Mouse (Mus musculus) adrenal gland, postnatal 14 days (tissue): Measurements from ENCODE around the gene Sst. TPM values are rescaled to one million over a fixed set of nuclear protein-coding genes. Genes with fewer than 3 reads are reported as not detected.
"Not testable (repeated sequence)": the region's sequence is repeated elsewhere in the genome, so short reads cannot be mapped to it uniquely, and the experiment has no call there.

ENCODE experiments used
- DNase-seq: peaks from one replicate; pipeline ENCODE4 v3.0.0; 2021; ENCODE audit warnings: mixed read lengths
- long read RNA-seq, 2 experiments: library from polyadenylated mRNA; stranded (forward); transcript quantifications; one replicate each; pipeline ENCODE4 v2.0.0; 2021
- total RNA-seq: library from RNA; stranded (reverse); gene quantifications from 2 replicates; pipeline ENCODE4 v1.2.3, GENCODE M21; 2021

Gene Sst
- not detected in 2 replicates for total RNA-seq
- long read RNA-seq, experiment 1: 0 reads
- long read RNA-seq, experiment 2: 0 reads

DNA sequence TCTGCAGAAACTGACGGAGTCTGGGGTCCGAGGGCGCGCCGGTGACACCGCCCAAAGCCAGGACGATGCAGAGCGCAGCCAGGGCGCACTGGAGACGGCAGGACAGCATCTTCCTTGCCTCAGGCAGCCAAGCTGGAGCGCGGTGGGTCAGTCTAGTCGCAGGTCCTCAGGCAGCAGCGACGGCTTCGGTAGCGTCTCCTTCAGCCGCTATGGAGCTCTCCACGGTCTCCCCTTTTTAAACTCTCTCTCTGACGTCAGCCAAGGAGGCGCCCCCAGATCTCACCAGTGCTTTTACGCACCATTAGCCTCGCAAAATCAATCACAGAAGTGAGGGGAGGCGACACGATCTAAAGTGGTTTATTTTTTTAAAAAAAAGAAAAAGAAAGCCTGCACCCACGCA lies at the start of gene Sst:
TSS of gene Sst (minus strand) at position 323 of the 400 bp plus-strand sequence.
- no peak for DNase-seq

DNA sequence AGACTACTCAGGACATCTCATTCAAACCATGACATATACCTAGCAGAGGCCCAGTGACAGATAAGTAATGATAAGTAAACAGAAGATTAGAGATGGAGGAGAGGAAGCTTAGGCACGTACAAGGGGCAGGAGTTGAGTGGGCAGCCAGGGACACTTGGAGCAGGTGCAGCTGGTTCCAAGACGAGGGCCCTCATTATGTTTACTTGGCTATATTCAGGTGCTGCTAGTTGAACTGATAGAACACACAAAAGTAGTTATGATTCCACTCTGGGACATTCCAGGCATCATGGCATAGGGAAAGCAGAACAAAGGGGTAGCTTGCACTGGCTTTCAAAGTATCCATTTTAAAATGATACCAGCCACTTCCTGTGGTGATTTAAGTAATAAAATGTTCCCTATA lies 43.6 kb upstream of the Sst start:
- no peak for DNase-seq

DNA sequence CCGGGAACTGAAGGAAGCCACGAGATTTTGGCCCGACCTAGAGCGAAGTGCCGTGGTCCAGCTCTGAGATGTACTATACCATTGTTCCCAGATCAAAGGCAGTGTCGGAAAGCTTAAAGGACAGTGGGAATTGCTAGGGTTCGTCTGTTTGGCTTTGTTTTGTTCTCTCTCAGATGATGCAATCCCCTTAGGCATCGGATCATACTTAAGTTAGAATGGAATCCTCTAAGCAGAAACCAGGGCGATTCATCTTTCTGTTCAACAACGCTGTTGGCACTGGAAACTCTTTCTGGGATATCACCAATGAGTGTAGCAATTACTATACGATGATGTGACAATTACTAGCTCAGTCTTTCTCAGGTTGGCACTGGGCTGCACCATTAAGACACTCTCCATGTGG lies 41.5 kb upstream of the Sst start, which contains the start of gene Rtp2:
TSS of gene Rtp2 (minus strand) at position 101 of the 400 bp plus-strand sequence.
- DNase-seq: no peak

DNA sequence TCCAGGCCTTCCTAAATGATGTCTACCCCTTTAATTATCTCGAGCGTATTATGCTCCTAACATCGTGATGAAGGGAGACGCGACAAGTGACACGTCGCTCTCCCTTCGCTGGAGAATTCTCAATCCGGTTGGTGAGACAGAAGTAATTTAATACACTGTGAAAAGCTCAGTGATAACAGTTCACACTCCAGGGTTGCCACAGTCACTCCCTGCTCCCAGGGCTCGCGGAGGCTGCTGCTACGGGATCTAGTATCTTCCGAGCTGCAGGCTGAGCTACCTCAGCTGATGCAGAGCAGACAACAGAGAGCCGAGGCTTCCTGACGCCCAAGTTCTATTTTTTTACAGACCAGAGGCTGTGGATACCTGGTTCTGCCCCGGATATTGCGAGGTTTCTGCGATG lies 40.5 kb upstream of the Sst start:
- DNase-seq: no peak

DNA sequence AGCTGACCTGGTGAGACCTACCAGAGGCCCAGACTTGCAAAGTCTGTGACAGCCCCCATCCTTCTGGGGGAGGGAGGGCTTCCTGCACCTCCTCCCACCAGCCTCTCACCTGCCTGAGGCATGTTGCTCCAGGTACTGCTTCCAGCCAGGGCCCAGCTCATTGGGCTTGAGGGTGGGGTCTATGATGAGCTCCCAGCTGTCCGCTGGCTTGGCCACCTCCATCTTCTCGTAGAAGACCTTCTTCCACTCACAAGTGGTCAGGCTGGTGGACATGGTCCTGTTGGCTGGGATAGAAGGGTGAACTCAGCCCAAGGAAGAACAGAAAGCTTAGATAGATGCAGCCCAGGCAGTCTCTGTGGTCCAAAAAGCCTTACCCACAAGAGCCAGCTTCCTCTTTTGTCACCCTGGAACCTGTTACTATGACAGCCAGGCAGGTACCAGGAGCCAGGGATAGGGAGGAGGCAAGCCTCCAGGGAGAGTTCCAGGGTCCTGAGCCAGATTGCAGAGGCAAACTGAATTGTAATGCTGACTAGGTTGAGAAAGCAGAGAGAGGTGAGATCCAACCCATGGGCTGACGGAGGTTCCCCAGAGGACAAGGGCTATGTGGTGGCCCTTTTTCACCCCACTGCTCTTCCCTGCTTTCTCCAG lies 39.8 kb upstream of the Sst start:
- no peak for DNase-seq

DNA sequence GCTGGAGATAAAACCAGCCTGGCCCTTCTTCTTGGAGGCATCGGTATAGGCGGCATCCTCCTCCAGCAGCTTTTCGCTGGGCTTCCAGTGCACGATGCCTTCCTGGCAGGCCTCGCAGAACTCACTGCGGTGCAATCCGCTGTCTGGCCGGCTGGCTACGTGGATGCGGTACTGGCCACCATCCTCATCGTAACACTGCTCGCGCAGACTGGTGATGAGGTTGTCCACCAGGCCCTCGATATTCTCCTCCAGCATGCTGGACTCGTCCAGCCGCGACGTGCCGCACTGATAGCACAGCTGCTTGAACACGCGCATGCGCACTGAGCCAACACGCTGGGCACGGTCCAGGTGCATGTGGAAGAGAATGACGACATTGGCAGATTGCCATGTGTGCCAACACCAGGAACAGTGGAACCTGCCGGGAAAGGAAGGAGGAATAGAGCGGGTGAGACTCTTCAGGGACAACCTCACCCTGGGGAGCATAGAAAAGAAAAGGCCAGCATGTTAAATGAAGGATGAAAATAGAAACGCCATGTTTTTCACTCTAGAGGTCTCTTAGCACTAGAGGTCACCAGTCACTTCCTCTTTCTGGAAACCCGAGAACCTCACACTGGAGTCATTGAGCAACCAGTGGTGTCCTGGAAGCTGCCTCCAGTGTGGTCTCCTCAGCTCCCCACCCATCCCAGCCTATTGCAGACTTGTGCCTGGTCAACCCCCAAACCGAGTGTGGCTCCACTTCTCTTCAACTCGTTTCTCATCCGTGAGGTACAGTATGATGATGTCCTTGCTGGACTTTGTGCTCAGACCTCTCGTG lies 36.8 kb upstream of the Sst start:
- DNase-seq: no peak

DNA sequence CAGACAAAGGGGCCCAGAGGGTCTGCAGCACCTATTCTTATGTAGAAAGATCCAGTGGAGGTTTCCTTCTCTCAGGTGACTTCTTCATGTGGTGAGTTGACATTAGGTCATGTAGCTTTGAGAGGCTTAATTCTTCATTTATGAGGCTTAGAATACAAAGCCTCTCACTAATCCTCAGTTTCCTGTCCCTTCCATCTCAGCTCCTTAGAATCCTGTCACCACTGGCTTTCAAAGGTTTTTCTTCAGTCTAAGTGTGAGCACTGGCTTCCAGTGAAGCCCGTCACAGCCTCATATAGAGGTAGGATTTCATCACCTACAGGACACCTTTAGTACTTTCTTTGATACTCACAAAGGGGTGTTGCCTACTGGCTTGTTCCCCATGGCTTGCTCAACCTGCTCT lies 32.1 kb upstream of the Sst start:
- no peak for DNase-seq

DNA sequence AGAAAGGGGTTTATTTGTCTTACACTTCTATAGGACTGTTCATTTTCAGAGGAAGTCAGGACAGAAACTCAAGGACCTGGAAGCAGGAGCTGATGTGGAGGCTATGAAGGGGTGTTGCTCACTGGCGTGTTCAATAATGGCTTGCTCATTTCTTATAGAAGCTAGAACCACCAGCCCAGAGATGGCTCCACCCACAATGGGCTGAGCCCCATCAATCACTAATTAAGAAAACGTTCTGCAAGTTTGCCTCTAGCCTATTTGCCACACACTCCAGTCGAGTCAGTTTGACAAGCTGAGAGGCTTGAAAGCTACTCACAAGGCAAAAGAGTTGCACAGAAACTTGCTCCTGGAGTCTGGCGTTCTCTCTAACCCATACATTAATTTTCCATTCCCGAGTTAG lies 30.9 kb upstream of the Sst start:
- DNase-seq: no peak

DNA sequence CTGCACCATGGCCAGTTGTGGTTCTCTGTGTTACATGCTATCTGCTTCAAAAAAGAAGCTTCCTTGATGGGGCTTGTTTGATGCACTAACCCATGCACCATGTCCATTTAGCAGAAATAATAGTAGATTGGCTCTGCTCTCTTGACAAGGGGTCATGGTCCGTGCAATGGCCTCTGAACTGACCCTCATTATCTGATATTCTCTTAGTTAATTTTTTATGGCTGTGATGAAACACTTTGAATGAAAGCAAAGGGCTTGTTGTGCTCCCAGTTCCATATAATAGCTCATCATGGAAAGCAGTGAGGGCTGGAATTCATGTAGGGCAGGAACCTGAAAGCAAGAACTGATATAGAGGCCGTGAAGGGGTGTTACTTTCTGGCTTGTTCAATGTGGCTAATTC lies 28.7 kb upstream of the Sst start:
- DNase-seq: no peak

DNA sequence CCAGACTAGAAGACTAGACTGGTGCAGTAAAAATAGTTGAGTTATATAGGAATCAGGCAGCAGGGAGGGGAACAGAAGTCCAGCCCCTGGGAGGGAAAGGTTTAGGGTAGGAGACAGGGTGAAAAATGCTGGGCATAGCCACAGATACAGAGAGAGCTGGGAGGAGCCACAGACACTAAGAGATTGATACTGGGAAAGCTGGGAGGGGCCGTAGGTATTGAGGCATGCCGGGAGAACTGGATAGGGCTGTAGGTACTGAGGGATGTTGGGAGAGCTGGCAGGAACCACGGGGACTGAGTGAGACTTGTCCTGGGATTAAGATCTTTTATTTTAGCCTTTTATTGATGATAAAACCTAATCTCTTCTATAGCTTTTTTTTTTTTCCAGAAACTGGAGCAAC lies 22.6 kb upstream of the Sst start:
- no peak for DNase-seq

DNA sequence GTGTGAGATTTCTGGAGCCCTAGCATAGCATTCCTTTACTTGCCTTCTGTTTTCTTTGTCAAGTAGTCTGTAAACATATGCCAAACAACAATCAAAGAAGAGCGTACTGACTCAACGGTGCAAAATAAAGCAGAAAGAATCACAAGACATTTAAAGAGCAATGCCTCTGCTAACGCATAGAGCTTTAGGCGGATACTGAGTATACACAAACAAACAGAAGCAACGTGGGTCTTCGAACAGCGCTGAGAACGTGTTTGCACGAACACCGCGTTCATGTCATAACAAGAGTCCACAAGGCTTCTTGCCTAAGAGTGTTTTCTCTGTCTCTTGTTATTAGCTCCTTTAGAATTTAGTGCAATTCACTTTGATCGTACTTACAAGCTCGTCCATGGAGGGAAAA lies 22.0 kb upstream of the Sst start:
- no peak for DNase-seq

DNA sequence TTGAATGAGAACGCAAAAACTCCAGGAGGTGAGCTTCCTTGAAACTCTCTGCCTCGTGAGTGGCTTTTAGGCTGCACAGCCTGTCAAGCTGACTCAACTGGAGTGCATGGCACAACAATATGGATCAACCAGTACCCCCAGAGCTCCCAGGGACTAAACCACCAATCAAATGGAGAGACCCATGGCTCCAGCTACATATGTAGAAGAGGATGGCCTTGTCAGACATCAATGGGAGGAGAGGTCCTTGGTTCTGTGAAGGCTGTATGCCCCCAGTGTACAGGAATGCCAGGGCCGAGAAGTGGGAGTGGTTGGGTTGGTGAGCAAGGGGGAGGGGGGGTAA lies 18.2 kb upstream of the Sst start:
- not testable (repeated sequence) for DNase-seq

DNA sequence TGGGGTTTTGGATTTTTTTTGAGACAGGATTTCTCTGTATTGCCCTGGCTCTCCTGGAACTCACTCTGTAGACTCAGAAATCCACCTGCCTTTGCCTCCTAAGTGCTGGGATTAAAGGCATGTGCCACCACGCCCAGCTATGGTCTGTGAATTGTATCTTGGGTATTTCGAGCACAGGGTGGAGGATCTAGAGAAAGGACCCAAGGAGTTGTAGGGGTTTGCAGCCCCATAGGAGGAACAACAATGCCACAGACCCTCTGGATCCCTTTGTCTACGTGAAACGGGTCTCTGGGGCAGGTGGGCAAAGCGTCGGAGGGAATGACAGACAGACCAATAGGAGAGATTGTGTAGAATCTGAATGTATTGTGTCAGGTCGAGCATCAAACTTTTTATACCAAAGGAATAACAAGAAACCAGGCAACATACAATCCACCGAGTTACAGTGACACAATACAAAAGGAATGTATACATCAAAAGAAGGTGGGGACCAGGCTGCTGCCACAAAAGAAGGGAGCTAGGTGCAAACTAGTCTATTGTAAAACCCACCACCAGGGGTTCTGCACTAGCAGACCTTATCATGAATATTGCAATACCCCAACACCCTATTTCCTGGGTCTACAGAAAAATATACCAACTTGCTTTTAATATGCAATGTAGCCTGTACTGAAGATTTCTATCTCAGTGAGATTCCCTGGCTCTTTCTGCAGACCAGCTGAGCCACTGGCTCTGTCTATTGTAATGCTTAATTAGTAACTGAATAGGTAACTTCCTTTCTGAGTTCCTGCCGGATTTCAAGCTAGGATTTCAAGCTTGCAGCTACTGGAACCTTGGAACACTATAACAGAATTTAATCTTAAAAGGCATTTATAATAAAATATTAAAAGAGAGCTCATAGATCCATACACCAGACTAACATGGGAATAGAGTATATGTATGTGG lies 17.6 kb upstream of the Sst start:
- not testable (repeated sequence) for DNase-seq

DNA sequence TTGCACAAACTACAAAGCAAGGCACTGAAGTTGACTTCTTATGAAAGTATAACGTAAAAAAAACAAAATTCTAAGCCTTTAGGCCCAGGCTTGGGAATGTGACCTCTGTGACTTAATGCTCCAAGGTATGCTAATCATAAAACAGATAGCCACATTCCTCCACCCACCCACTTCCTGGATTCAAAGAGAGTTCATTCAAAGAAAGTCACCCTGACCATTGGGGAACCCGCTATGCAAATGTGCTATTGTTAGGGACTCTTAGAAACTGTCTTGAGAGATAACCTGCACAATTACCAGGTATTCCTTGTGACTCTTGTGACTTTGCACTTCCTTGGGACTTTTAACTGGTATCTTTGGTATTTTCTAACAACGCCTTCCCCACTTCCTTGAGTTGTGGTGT lies 15.8 kb upstream of the Sst start:
- DNase-seq: not testable (repeated sequence)

DNA sequence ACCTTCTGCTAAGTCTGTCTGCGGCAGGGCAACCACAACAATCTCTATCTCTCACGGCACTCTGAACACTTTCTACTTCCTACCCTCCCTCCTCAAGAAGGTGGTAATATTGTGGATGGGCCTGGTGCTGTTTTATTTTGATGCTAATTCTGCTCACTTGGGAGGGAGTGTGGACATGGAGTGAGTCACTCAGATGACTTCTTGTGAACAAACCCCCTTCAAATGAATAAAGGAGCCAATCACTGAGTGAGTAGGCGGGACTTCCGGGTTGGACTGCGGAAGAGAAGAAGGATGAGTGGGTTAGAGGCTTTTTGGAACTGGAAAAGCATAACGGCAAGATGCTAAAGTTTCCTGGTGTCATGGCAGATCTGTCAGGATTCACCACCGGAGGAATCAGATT lies 10.7 kb upstream of the Sst start:
- no peak for DNase-seq

DNA sequence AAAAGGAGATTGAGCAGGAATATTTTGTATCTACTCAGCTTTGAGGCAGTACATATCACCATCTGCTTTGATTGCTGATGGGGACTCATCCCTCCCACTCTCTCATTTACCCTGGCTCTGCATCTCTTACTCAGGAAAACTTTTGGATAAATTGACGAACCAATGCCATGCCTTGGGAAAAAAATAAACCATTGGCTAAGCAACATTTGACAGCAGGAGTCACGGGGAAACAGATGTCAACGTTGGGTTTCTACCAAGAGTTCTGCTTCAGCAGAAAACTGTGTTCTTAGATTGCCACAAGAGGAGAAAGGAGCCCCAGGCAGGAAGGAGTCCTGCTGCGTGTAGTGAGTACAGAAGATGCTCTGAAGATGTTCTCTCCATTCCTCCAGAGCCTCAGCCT lies 9.3 kb upstream of the Sst start:
- DNase-seq: no peak

DNA sequence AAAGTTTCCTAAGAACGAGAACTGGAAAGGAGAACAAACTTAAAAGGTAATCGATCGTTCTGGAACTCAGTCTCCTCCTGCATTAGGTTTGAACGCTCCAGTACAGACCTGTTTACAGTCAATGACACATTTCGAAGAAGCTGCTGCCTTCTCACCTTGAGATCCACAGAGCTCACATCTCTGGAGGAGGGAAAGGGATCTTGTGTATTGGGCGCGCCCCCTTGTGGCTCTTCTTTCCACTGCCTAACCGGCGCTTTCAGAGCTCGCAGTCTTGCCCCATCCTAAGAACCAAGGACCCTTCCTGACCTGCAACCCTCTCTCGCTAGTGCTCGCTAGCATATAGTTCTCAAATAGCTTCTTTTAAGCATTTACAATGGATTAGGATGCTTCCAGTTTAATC lies 8.1 kb upstream of the Sst start:
- DNase-seq: peak; percentile 86

DNA sequence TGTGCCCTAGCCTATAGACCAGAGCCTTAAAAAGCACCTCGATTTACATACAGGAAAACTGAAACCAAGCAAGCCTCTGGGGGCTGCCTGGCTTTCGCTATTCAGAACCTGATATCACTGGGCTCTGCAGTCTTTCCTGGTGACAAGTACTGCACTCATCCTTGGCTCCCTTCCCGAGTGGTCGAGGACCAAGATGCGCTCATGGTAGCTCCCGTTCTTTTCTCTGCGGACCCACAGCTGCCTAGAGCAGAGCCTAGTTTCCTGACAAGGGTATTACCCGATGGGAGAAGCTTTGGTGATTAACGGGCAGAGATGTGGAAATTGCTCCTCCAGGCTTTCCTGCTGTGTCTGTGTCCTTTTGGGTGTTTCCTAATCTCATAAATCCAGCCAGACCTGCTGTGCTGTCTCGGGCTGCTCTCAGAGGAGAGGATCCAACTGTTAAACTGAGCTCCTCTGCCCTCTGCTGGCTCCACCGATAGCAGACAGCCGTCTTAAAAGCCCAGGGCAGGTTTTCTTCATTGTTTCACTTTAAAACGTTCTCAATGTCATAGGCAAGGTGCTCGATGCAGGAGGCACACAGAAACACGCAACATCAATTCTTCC lies 7.3 kb upstream of the Sst start:
- DNase-seq: peak; percentile 89

DNA sequence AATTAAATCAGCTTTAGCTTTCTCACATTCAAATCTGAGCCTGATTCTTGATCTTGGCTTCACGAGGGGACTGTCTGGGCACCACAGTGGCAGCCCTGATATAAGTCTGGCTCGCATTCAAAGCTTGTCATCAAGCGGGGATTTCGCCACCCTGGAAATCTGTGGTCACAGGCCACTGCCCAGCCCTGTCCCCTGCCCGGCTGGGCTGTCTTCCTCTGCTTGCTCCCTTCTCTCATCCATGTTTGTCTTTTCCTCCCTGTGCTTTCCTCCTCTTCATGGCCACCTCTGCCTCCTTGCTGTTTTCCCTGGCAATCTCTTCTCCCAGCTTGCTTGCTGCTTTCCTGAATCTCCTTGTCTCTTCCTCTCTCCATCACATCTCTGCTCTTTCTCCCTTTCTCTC lies 6.7 kb upstream of the Sst start:
- peak; percentile 38 for DNase-seq

DNA sequence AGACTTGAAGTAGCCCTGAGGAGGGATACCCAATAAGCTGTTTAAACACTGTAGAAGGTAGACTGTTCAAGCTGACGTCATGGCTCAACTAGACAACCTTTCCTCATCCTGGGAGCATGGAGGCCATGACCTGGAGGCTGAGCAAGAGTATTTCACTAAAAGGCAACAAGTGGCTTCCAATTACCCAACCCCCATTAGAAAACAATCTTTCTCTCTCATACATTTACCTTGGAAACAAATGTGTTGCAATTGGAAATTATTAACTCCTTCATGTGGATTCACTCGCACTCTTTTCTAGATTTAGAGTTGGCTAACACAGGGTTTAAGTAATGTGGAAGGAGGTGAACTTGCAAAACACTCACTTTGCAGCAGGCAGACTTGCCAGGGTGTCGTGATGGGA lies 4.4 kb upstream of the Sst start:
- DNase-seq: no peak

DNA sequence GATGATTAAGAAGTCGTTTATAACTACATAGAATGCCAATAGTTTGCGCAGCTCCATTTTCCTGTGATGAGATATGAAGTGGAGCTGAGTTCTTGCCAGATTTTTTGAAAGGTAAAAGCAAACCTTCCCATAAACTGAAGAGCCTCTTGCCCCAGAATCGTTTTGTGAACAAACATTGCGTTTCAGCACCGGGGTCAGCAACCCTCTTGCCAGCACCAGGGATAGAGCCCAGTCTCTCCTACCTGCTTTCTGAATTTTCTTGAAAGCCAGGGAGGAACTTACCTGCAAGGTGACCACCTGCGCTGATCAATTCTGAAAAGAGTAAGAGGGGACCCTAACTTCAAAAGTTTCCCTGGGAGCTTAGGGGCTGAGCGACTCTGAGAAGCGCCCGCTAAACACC lies 607 bp downstream of the Sst start:
- DNase-seq: peak; percentile 54

DNA sequence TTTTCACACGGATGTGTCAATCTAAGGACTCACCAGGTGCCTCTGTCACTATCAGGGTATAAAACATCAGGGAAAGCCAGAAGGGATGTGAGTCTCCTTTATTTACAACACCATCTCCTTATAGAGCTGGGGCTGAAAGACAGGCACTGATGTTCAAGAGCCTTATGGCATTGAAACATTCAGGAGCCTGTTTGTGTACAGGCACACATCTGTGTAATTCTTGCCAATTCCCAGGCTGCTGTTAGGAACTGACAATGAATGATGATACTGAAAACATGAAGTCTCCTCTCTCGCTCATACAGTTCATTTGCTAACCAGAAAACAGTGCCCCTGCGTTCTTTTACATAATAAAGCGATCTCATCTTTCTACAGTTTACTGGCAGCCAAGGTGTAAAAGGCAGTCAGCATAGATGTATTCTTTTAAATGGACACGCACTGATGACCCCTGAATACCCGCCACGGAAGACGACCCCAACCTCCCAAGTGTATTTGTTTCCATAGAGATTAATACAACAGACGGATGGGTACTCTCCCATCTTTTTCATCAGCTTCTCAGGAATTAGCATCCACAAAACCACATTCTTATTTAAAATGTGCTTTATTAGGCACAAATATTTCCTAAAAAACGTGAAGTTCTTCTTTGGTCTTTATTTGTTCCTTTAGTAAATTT lies 2.7 kb downstream of the Sst start:
- DNase-seq: no peak
